Mouse (Mus musculus): Measurements from ENCODE around the gene Thsd4. TPM values are rescaled to one million over a fixed set of nuclear protein-coding genes. Genes with fewer than 3 reads are reported as not detected.

Gene Thsd4
- total RNA-seq, 2 experiments from 2014 or later = 10.1 to 12.4 TPM

- peak; percentile 83 for DNase-seq
- intact Hi-C loops (cut with DNase I) = no loop called here
Observed at GRCm38 (mm10) chr9:60311594-60312128, 210.2 kb downstream of the Thsd4 start.

- no peak for DNase-seq
- intact Hi-C loops (cut with DNase I) = no loop called here
Observed at GRCm38 (mm10) chr9:60310741-60311317, 211.0 kb downstream of the Thsd4 start.

DNA sequence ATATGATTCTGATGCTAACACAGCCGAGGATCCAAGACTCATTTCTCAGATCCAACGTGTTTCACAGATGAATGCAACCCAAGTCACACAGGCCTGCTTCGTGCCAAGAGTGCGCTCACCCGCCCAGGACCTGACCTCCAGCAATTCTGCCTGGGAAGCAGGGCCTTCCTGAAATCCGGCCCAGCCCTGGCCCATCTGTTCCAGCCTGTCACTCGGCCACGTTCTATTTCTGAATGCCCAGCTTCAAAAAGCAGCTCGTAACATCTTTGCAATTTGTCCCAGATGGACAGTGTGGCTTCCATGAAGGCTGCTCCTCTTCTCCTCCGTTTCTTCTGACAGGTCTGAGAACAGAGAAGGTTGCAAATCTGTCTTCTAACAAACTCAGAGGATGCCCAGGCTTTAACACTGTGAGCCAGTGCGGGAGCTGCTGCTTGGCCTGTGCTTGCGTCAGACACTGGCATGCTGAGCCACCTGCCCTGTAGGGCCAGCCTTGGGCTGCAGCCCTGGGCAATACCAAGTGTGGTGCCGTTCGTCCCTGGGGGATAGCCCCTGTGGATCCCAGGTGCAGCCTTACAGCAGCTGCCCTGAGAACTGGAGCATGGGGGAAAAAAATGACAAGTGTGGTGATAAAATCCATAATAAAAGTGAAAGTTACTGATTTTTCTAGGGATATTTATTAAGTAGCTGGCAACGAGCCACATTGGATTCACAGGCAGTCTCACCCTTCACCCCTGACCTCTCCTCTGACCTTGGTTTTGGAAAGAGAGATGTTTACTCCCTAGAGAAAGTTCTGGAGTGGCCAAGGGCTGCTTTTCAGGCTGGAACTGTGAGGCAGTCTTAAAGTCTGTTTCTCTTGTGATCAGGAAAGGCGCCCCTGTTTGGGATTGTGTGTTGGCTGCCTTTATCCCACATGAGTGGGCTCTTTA is 211.8 kb downstream of the Thsd4 start:
- intact Hi-C loops (cut with DNase I) = no loop called here
- DNase-seq = peak; percentile 90

DNA sequence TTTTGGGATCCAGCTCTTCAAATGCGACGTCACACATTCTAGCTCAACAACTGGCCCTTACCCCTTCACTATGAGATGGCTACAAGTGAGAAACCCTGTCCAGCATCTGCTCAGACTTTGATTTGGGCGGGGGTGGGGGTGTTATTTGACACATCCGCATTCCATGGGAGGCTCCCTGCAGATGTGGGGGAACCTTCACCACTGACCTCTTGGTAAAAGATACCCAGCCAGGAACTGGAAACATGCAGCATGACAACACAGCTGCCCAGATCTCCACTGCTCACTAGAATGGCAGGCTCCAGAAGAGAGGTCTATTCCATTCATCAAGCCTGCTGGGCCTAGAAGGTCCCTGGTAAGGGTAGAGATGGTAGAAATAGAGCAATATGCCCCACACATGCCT is 213.7 kb downstream of the Thsd4 start:
- intact Hi-C loops (cut with DNase I) = no loop called here
- no peak for DNase-seq

GRCm38 (mm10) chr9:60307469-60307868 is 214.4 kb downstream of the Thsd4 start:
- no peak for DNase-seq
- intact Hi-C loops (cut with DNase I) = no loop called here

DNA sequence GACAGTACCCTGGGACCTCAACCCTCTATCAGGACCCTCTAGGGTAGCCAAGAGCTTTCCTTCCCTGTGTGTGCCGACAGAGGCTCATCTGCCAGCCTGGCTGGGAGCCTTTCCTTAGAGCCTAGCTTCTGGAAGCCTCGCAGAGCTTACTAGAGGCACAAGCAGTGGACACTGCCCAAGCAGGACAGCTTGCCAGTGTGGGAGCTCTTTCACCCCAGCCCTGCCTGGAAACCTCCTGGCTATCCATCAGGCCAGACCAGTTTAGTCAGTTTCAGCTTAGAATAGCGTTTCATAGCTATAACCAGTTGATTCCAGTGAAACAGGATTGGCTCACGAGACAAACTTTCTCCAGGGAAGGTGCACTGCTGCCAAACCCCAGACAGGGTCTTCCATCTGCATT is 215.6 kb downstream of the Thsd4 start:
- intact Hi-C loops (cut with DNase I) = no loop called here
- DNase-seq = peak; percentile 61

- no peak for DNase-seq
- intact Hi-C loops (cut with DNase I) = no loop called here
Observed at GRCm38 (mm10) chr9:60305204-60305840, 216.5 kb downstream of the Thsd4 start.

- DNase-seq = no peak
- intact Hi-C loops (cut with DNase I) = no loop called here
Observed at GRCm38 (mm10) chr9:60296276-60296675, 225.6 kb downstream of the Thsd4 start.

DNA sequence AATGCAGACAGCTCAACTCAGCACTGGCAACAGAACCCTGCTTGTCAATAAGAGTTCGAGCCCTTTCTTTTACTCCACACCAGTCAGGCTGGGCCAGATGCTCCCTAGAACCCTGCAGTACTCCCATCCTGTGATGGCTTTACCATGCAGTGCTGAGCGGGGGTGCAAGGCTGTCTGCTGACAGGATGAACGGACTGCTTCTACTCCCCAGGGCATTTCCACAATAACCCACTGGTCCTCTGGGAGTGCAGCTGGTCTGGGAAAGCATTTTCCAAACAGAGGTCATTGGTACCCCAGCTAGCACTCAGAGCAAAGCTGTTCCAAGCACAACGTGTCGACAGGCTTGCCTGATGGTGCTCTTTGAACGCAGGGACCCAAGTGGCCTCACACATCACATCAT is 226.6 kb downstream of the Thsd4 start:
- no peak for DNase-seq
- intact Hi-C loops (cut with DNase I) = no loop called here

DNA sequence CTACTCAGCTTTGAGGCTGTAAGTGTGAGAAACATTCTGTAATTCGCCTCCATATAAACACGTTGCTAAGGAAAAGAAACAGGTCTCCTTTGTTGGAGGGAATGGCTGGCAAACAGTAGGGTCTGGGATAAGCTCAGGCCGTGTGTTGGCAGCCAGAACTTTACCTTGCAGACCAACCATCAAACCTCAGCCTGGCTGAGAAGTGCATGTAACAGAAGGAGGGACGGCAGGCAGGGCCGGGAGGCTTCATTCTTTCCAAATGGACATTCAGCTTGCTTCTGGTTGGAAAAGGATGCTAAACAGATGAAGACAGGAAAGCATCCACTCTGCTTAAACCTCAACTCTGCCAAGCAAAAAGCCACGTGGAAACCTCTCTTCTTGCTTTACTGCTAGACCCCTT is 228.7 kb downstream of the Thsd4 start:
- intact Hi-C loops (cut with DNase I) = no loop called here

GRCm38 (mm10) chr9:60290780-60291179 is 231.1 kb downstream of the Thsd4 start:
- DNase-seq = no peak
- intact Hi-C loops (cut with DNase I) = no loop called here

More for the DNA sequence above, 228.7 kb downstream of the Thsd4 start:
- no peak for DNase-seq

DNA sequence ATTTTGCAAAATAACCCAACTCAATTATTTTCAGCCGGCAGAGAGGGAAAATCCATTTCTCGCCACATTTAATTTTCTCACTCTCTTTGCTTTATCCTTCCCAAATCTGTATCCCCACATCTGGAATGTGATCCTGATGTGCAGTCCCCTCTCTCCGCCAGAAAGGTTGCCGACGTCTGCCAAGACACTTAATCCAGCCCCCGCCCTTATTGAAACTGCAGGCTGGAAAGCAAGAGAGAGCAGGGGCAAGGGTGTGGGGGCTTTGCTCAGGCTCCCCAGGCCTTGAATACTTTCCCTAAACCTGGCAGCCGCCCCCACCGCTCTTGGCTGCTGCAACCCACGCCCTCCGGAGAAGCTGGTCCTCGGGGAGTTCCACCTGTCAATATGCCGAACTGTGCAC is 233.1 kb downstream of the Thsd4 start:
- intact Hi-C loops (cut with DNase I) = loop anchor here (10.0 kb wide), 1 partner anchor 166 kb away; no protein-coding TSS in a partner anchor
- DNase-seq = no peak

- DNase-seq = no peak
- intact Hi-C loops (cut with DNase I) = loop anchor here (10.0 kb wide), 1 partner anchor 168 kb away; no protein-coding TSS in a partner anchor
Observed at GRCm38 (mm10) chr9:60286390-60286789, 235.5 kb downstream of the Thsd4 start.

DNA sequence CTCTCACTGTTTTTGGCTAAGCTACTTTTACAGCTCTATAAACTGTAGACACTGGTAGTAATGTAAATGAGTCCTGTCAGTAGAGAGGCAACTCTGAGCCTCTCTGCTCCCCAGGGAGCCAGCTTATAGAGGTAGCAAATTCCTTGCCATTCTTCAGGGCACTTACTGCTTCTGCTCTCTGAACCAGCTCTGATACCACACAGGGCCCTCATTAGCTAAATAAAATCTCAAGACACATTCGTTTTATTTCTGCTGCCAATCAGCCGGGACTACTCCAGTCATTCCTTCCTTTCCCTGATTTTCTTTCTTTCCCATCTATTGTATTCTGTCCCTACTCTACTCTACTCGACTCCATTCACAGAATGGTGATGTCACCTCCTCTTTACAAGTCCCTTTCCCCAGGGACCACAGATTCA is 236.8 kb downstream of the Thsd4 start:
- intact Hi-C loops (cut with DNase I) = loop anchor here (10.0 kb wide), 1 partner anchor 170 kb away; no protein-coding TSS in a partner anchor

GRCm38 (mm10) chr9:60284318-60284717 is 237.5 kb downstream of the Thsd4 start:
- intact Hi-C loops (cut with DNase I) = loop anchor here (10.0 kb wide), 1 partner anchor 170 kb away; no protein-coding TSS in a partner anchor
- no peak for DNase-seq

More for the DNA sequence above, 236.8 kb downstream of the Thsd4 start:
- no peak for DNase-seq

DNA sequence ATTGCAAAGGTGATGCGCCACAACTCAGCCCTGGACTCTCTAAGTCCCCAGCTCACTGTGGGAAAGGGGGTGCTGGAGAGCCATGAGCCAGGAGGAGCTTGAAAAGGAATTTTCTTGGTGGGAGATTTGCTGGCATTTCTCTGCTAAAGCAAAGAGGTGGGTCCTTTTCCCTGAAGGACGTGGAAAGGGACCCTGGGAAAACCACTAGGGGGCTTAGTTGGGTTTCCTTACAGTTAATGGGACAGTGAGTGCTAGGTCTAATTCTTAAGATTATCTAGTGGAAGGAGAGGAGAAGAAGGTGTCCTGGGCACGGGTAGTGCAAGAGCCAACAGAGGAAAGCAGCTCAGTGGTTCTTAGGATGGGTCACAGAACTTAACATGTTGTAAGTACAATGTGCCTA is 238.3 kb downstream of the Thsd4 start:
- intact Hi-C loops (cut with DNase I) = loop anchor here (10.0 kb wide), 1 partner anchor 171 kb away; no protein-coding TSS in a partner anchor
- no peak for DNase-seq

DNA sequence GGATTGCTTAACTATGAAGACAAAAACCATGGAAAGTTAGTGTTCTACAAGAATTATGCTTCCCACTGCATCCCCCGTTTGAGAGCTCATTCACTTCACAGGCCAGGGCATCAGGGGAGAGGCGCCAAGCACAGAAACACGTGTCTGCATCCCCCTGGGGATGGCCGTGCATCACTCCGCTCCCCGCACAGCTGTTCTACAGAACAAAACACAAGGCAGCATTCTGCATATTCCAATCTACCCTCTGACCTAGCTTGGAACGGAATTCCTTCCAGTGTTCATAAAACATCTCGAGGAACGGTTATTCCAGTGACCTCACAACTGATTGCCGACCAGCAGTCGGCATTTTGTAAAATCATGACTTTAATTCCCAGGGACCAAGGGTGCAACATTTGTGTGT is 240.6 kb downstream of the Thsd4 start:
- DNase-seq = no peak
- intact Hi-C loops (cut with DNase I) = loop anchor here (10.0 kb wide), 1 partner anchor 174 kb away; no protein-coding TSS in a partner anchor

GRCm38 (mm10) chr9:60280786-60281185 is 241.1 kb downstream of the Thsd4 start:
- DNase-seq = no peak

GRCm38 (mm10) chr9:60279556-60279955 is 242.3 kb downstream of the Thsd4 start:
- no peak for DNase-seq
- intact Hi-C loops (cut with DNase I) = no loop called here

More at GRCm38 (mm10) chr9:60280786-60281185, 241.1 kb downstream of the Thsd4 start:
- intact Hi-C loops (cut with DNase I) = loop anchor here (10.0 kb wide), 1 partner anchor 174 kb away; no protein-coding TSS in a partner anchor

DNA sequence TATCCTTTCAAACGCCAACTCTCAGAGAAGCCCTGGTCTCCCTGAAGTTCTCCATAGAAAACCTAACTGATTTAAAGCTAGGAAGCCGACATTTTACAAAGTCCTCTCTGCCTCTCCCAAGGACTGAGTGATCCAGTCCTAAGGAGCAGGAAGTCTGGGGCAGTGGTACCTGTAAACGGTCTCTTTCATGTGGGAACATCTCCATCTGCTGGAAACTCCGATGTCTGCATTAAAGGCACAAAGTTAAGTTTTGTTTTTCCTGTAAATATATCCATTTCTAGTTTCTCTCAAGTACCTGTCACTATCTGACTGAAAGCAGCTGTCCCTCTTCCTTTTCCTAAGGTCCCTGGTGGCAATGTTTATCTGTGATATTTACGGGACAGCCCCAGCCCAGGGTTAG is 245.5 kb downstream of the Thsd4 start:
- no peak for DNase-seq
- intact Hi-C loops (cut with DNase I) = no loop called here
